Mouse (Mus musculus): Measurements from ENCODE around the gene Hist1h4h.

DNA sequence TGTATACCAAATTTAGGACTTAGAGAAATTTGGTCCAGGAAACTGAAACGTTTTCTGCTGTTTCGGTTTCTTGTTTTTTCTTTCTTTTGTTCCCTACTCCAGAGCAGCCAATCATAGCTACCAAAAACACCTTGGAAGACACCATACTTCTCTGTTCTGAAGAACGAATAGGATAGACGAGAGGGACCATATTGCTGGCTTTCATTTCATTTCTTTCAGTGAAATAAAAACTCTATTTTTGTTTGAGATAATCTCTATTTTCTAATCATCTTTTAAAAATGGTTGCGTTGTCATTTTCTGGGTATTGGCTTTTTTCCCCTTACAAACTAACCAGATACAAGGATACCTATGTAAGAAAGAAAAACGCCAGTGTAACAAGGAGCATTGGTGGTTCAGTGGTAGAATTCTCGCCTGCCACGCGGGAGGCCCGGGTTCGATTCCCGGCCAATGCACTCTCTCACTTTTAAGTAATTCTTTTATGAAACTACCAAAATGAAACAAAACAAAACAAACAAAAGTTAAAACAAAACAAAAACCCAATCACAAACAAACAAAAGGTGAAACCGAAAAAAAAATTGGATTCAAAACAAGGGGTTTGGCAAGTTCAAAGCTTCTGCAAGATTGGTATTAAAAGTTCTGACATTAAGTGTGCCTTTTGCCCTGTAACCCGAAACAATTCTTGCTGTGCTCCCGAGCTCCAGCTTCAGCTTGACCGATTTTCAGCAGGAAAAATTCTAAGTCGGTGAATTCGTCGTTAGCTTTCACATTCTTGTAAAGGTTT, 13.8 kb upstream of the Hist1h4h start:
- TF ChIP-seq POLR2AphosphoS2 (IDR thresholded peaks at IDR 0.05; ENCODE audit: insufficient read length, low read depth) (no peak), MAX (IDR thresholded peaks at IDR 0.05; ENCODE audit: low read depth) (no peak), POLR2A (IDR thresholded peaks at IDR 0.05; ENCODE audit: insufficient read length, low read depth) (no peak)
